Mouse (Mus musculus) NIH3T3 (cell line): ENCODE results near the gene Scaf11.
A peak's percentile ranks its signal among the peaks of the same experiment; 100 is the strongest.

Source experiments
- DNase-seq: peaks from one replicate; pipeline ENCODE4 v3.0.0-alpha.2; 2012; ENCODE audit warnings: low read depth

Scaf11 gene

GRCm38 (mm10) chr15:96396641-96397344, 63.9 kb downstream of the Scaf11 start:
- no peak for DNase-seq

- no peak for DNase-seq
These were observed 65.6 kb downstream of the Scaf11 start for GRCm38 (mm10) chr15:96395071-96395470.

DNA sequence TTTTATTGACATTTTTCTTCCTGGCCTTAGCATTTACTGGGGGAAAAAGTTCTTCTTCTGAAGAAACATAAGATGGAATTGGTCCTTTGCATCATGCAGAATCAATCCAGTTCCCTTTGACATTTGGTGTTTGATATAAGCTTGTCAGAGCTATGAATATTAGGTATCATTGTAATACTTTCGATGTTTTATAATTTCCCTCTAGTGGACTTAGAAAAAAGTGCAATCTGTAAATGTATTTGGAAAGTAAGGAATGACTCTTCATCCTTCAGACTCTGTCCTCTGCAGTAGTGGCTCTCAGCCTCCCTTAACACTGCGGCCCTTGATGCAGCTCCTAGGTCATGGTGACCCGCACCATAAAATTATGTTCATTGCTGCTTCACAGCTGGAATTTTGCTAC, 67.8 kb downstream of the Scaf11 start:
- peak; percentile 28 for DNase-seq

GRCm38 (mm10) chr15:96388565-96388964, 72.1 kb downstream of the Scaf11 start:
- DNase-seq, result no peak

DNA sequence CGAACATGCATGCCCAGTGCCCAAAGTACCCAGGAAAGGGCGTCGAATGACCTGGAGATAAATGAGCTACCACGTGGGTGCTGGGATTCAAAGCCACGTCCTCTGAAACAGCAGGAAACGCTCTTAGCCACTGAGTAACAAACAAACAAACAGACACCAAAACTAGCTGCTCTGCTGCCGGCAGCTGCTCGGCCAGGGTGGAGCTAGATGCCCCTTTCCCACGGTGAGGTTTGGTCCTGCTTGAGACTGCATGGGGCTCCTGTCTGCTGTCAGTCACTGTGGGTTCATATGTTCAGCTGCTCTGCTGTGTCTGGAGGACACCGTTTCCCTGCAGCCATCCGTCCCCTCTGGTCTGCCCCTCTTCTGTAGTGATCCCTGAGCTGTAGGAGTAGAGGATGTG, 78.4 kb downstream of the Scaf11 start:
- DNase-seq, result no peak

DNA sequence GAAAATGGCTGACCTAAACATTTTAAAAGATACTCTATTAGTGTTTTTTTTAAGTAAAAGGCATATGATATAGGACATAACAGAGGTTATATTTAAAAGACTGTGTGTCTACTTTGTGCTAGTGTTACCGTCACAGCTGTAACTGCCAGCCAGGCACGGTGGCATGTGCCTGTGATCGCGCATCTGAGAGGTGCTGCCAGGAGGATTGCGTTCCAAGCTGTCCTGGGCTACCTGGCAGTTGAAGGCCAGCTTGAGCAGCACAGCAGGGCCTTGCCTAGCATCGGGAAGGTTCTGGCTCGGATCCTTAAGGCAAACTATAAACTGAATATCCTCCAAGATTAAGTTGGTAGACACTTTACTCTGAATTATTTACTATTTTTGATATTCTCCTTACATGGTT, 82.9 kb downstream of the Scaf11 start:
- peak; percentile 30 for DNase-seq

- DNase-seq, result peak; percentile 85
These were observed 83.4 kb downstream of the Scaf11 start for GRCm38 (mm10) chr15:96377263-96377662.

- no peak for DNase-seq
These were observed 84.4 kb downstream of the Scaf11 start for GRCm38 (mm10) chr15:96376214-96376613.

DNA sequence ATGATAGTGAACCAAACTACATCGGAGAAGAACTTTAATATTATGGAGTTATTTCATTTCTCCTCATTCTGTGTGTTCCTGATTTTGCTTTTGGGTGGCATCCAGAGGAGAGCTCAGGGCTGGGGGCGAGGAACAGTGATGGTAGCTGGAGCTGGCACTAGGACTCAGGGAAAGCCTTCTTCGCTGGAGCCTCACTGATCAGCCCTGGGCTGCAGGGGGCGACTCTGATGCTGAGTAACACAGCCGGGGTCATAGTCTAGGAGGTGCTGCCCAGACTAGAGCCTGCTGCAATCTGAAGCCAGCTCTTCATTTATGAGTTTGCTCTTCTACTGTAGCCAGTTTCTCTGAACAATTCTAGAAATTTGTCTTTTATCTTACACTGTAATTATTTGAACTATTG, 87.5 kb downstream of the Scaf11 start:
- DNase-seq, result peak; percentile 32

GRCm38 (mm10) chr15:96372628-96373027, 88.0 kb downstream of the Scaf11 start:
- DNase-seq, result no peak

DNA sequence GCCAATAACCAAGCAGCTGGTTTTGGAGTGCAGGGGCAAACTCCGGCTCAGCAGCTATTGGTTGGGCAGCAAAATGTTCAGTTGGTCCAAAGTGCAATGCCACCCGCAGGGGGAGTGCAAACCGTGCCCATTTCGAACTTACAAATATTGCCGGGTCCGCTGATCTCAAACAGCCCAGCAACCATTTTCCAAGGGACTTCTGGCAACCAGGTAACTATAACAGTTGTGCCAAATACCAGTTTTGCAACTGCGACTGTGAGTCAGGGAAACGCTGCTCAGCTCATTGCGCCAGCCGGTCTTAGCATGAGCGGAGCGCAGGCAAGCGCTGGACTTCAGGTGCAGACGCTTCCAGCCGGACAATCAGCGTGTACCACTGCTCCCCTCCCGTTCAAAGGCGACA, 89.3 kb downstream of the Scaf11 start:
- no peak for DNase-seq

DNA sequence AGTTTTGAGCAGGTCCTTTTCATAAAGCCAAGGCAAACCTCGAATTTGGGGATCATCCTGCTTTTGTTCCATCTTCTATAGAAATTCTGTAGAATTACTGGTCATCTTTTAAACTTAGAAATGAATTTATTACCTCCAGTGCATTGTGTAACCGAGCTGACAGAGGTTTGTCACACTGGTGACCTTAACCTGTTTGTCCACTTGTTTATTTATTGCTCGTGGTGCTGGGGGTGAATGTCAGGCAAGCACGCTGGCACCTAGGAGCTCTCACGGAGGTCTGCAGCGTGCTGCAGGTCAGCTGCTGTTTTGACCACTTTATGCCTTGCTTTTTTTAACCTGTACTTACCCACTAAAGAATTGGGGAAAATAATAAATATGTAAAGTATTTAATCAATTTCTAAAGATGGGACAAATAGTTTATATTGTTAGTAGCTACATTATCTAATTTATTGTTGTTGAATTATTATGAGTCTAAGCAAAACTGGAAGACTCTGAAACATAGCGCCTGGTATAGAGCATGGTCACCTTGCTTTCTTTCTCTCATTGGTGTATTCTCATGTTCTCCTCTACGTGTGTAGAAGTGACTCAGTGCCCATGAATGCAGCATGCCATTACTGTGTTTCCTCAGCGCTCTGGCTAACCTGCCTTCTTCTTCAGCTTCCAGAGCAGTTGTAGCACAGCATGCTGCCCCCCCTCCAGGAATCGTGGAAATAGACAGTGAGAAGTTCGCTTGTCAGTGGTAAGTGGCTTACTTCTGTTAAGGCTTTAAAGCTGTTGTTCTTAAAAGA, 94.3 kb downstream of the Scaf11 start:
- peak; percentile 35 for DNase-seq

DNA sequence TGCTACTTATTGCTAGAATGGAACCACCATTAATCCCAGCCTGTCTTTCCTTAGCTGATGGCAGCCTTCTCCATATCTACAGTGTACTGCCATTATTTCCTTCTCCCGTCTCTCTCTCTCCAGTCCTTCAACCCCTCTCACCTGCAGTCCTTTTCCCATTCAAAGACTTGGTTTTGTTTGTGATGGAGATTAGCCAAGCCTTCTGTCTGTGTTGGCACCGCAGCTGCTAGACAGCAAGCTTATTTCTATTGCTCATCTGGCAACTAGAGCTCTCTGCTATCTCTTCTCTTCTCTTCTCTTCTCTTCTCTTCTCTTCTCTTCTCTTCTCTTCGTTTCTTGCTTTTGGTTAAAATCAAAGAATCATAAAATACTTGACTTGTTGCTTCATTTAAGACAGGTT, 95.3 kb downstream of the Scaf11 start:
- no peak for DNase-seq
